Mouse (Mus musculus) embryonic facial prominence, embryonic 11.5 days (tissue): Measurements from ENCODE around the gene Nav3. TPM values are rescaled to one million over a fixed set of nuclear protein-coding genes. Genes with fewer than 3 reads are reported as not detected.
A peak's percentile ranks its signal among the peaks of the same experiment; 100 is the strongest.

ENCODE experiments used
- ATAC-seq: fragments of 200-750 bp; cut with Nextera tagmentation; replicated peaks from 2 replicates; pipeline ENCODE4 v1.8.0; 2017; ENCODE audit warnings: low read depth; ENCODE audit not compliant: insufficient number of reproducible peaks, low FRiP score, low TSS enrichment
- DNase-seq: peaks from one replicate; pipeline ENCODE4 v3.0.0-alpha.2; 2015; ENCODE audit warnings: low spot score
- H3K27ac ChIP-seq: fragments of 300-500 bp; sonication (generic); replicated peaks from 2 replicates; pipeline ENCODE4 v1.5.1; 2014; ENCODE audit warnings: mild to moderate bottlenecking, low read depth, low read length, control low read depth
- H3K27me3 ChIP-seq: fragments of 300-500 bp; sonication (generic); 2 replicates; pipeline ENCODE4 v1.6.1; 2014; ENCODE audit warnings: mild to moderate bottlenecking, low read length, moderate library complexity, mixed read lengths; ENCODE audit not compliant: control insufficient read depth, insufficient read depth
- H3K36me3 ChIP-seq: fragments of 300-500 bp; sonication (generic); replicated peaks from 2 replicates; pipeline ENCODE4 v1.6.1; 2014; ENCODE audit warnings: low read depth, mild to moderate bottlenecking, low read length, moderate library complexity, mixed read lengths; ENCODE audit not compliant: control insufficient read depth, insufficient read depth
- H3K4me1 ChIP-seq: fragments of 300-500 bp; sonication (generic); 2 replicates; pipeline ENCODE4 v1.6.1; 2014; ENCODE audit warnings: low read length, mixed read lengths; ENCODE audit not compliant: control insufficient read depth, insufficient read depth
- H3K4me2 ChIP-seq: fragments of 300-500 bp; sonication (generic); 2 replicates; pipeline ENCODE4 v1.6.1; 2014; ENCODE audit warnings: low read depth, mild to moderate bottlenecking, control low read depth, low read length, moderate library complexity
- H3K4me3 ChIP-seq: fragments of 300-500 bp; sonication (generic); 2 replicates; pipeline ENCODE4 v1.5.1; 2014; ENCODE audit warnings: low read depth, low read length, control low read depth
- H3K9ac ChIP-seq: fragments of 300-500 bp; sonication (generic); replicated peaks from 2 replicates; pipeline ENCODE4 v1.6.1; 2014; ENCODE audit warnings: mild to moderate bottlenecking, control low read depth, low read length
- H3K9me3 ChIP-seq: fragments of 300-500 bp; sonication (generic); replicated peaks from 2 replicates; pipeline ENCODE4 v1.6.1; 2016; ENCODE audit warnings: mild to moderate bottlenecking, low read length, inconsistent platforms, mixed read lengths; ENCODE audit not compliant: control insufficient read depth
- WGBS: fragments of 180-500 bp; shearing (Covaris S2); extraction: QIAGEN DNeasy Blood & Tissue Kit; methylation state at CpG from one replicate; pipeline ENCODE4 v1.1.7; 2014; 5-methylcytosine and 5-hydroxymethylcytosine counted together
- polyA plus RNA-seq: library from polyadenylated mRNA; unstranded; fragments of >200 nt; fragmentation: Nextera tagmentation; extraction: Ambion mirVana; gene quantifications from 2 replicates; pipeline ENCODE4 v1.2.1, GENCODE M21; 2014

Nav3 gene
- polyA plus RNA-seq, 1 experiment from 2014 or later, result 3.2 TPM

- 79% methylated on average over 3 of the region's 3 CpGs for WGBS
- no peak overlapping the region for H3K27ac ChIP-seq
- H3K4me2 ChIP-seq, result no peak overlapping the region
- no peaks in the 10 kb centered on the region for H3K27me3 ChIP-seq
- no peaks in the 10 kb centered on the region for H3K9me3 ChIP-seq
- DNase-seq (no peak), ATAC-seq (no peak)
- no peak overlapping the region for H3K4me3 ChIP-seq
- H3K36me3 ChIP-seq, result no peaks in the 10 kb centered on the region
- H3K4me1 ChIP-seq, result no peaks in the 10 kb centered on the region
- H3K9ac ChIP-seq, result no peak overlapping the region
These were observed 566.9 kb downstream of the Nav3 start for GRCm38 (mm10) chr10:109889171-109889475.

- H3K4me1 ChIP-seq, result no peaks in the 10 kb centered on the region
- no peaks in the 10 kb centered on the region for H3K36me3 ChIP-seq
- ATAC-seq, result no peak
- no peak for DNase-seq
- no peak overlapping the region for H3K4me2 ChIP-seq
- no peak overlapping the region for H3K4me3 ChIP-seq
- no peaks in the 10 kb centered on the region for H3K27me3 ChIP-seq
- H3K27ac ChIP-seq, result no peak overlapping the region
- no peak overlapping the region for H3K9ac ChIP-seq
- H3K9me3 ChIP-seq, result no peaks in the 10 kb centered on the region
- WGBS, result 79% methylated on average over 11 of the region's 11 CpGs
These were observed 567.4 kb downstream of the Nav3 start for GRCm38 (mm10) chr10:109888355-109889170.

- Histone ChIP-seq H3K27me3 (no peaks in the 10 kb centered on the region), H3K4me1 (no peaks in the 10 kb centered on the region), H3K9me3 (no peaks in the 10 kb centered on the region), H3K27ac (no peak overlapping the region), H3K4me3 (no peak overlapping the region), H3K9ac (no peak overlapping the region), H3K4me2 (no peak overlapping the region), H3K36me3 (no peaks in the 10 kb centered on the region)
- WGBS, result 81% methylated on average over 3 of the region's 3 CpGs
- DNase-seq (no peak), ATAC-seq (no peak)
These were observed 568.8 kb downstream of the Nav3 start for GRCm38 (mm10) chr10:109887160-109887559.

- Histone ChIP-seq H3K4me2 (no peak overlapping the region), H3K9ac (no peak overlapping the region), H3K4me3 (no peak overlapping the region), H3K9me3 (no peaks in the 10 kb centered on the region), H3K4me1 (no peaks in the 10 kb centered on the region), H3K27me3 (no peaks in the 10 kb centered on the region), H3K36me3 (no peaks in the 10 kb centered on the region), H3K27ac (no peak overlapping the region)
- ATAC-seq, result no peak
- 84% methylated on average over 4 of the region's 4 CpGs for WGBS
- DNase-seq, result no peak
These were observed 579.9 kb downstream of the Nav3 start for GRCm38 (mm10) chr10:109876107-109876506.

GRCm38 (mm10) chr10:109875312-109875830 is 580.6 kb downstream of the Nav3 start:
- H3K4me3 ChIP-seq, result no peak overlapping the region
- ATAC-seq (no peak), DNase-seq (no peak)
- H3K36me3 ChIP-seq, result no peaks in the 10 kb centered on the region
- no peak overlapping the region for H3K27ac ChIP-seq
- no peak overlapping the region for H3K4me2 ChIP-seq
- no peak overlapping the region for H3K9ac ChIP-seq
- H3K4me1 ChIP-seq, result no peaks in the 10 kb centered on the region
- H3K27me3 ChIP-seq, result no peaks in the 10 kb centered on the region
- no peaks in the 10 kb centered on the region for H3K9me3 ChIP-seq

GRCm38 (mm10) chr10:109874652-109875311 is 581.2 kb downstream of the Nav3 start:
- Histone ChIP-seq H3K4me1 (no peaks in the 10 kb centered on the region), H3K9me3 (no peaks in the 10 kb centered on the region), H3K27me3 (no peaks in the 10 kb centered on the region), H3K36me3 (no peaks in the 10 kb centered on the region), H3K4me2 (no peak overlapping the region), H3K27ac (no peak overlapping the region), H3K9ac (no peak overlapping the region), H3K4me3 (no peak overlapping the region)
- WGBS, result 42% methylated on average over 5 of the region's 5 CpGs
- ATAC-seq (no peak), DNase-seq (peak; percentile 46)

- no peak for ATAC-seq
- Histone ChIP-seq H3K27ac (no peak overlapping the region), H3K27me3 (no peaks in the 10 kb centered on the region), H3K4me1 (no peaks in the 10 kb centered on the region), H3K36me3 (no peaks in the 10 kb centered on the region), H3K9me3 (no peaks in the 10 kb centered on the region), H3K4me2 (no peak overlapping the region), H3K9ac (no peak overlapping the region), H3K4me3 (no peak overlapping the region)
- no peak for DNase-seq
- WGBS, result 81% methylated on average over 2 of the region's 2 CpGs
These were observed 589.9 kb downstream of the Nav3 start for GRCm38 (mm10) chr10:109866063-109866462.

- H3K4me3 ChIP-seq, result no peak overlapping the region
- no peak overlapping the region for H3K9ac ChIP-seq
- no peaks in the 10 kb centered on the region for H3K4me1 ChIP-seq
- no peaks in the 10 kb centered on the region for H3K36me3 ChIP-seq
- no peak for ATAC-seq
- no peak for DNase-seq
- H3K27me3 ChIP-seq, result no peaks in the 10 kb centered on the region
- H3K4me2 ChIP-seq, result no peak overlapping the region
- 38% methylated on average over 1 of the region's 2 CpGs for WGBS
- no peaks in the 10 kb centered on the region for H3K9me3 ChIP-seq
- H3K27ac ChIP-seq, result no peak overlapping the region
These were observed 590.6 kb downstream of the Nav3 start for GRCm38 (mm10) chr10:109865391-109865790.
